Mouse (Mus musculus) limb, embryonic 11.5 days (tissue): ENCODE results near the gene Iffo2. TPM values are rescaled to one million over a fixed set of nuclear protein-coding genes. Genes with fewer than 3 reads are reported as not detected.

ENCODE experiments used
- ATAC-seq: fragments of 200-750 bp; cut with Nextera tagmentation; 2 replicates; pipeline ENCODE4 v1.8.0; 2017; ENCODE audit warnings: low read depth; ENCODE audit not compliant: insufficient number of reproducible peaks, low FRiP score, low TSS enrichment
- DNase-seq: peaks from one replicate; pipeline ENCODE4 v3.0.0-alpha.2; 2015; ENCODE audit warnings: low spot score
- H3K27ac ChIP-seq: fragments of 300-500 bp; sonication (generic); replicated peaks from 2 replicates; pipeline ENCODE4 v1.5.1; 2014; ENCODE audit warnings: low read depth, mild to moderate bottlenecking, low read length
- H3K27me3 ChIP-seq: fragments of 300-500 bp; sonication (generic); 2 replicates; pipeline ENCODE4 v1.6.1; 2014; ENCODE audit warnings: mild to moderate bottlenecking, low read length, mixed read lengths; ENCODE audit not compliant: control insufficient read depth, insufficient read depth
- H3K36me3 ChIP-seq: fragments of 300-500 bp; sonication (generic); 2 replicates; pipeline ENCODE4 v1.6.1; 2014; ENCODE audit warnings: mild to moderate bottlenecking, low read length, moderate library complexity, mixed read lengths; ENCODE audit not compliant: control insufficient read depth, insufficient read depth
- H3K4me1 ChIP-seq: fragments of 300-500 bp; sonication (generic); 2 replicates; pipeline ENCODE4 v1.6.1; 2014; ENCODE audit warnings: low read length, mixed read lengths; ENCODE audit not compliant: control insufficient read depth, insufficient read depth
- H3K4me2 ChIP-seq: fragments of 300-500 bp; sonication (generic); 2 replicates; pipeline ENCODE4 v1.6.1; 2014; ENCODE audit warnings: low read depth, mild to moderate bottlenecking, moderate library complexity; ENCODE audit not compliant: severe bottlenecking
- H3K4me3 ChIP-seq: fragments of 300-500 bp; sonication (generic); 2 replicates; pipeline ENCODE4 v1.5.1; 2014; ENCODE audit warnings: low read depth, low read length
- H3K9ac ChIP-seq: fragments of 300-500 bp; sonication (generic); 2 replicates; pipeline ENCODE4 v1.6.1; 2014; ENCODE audit warnings: mild to moderate bottlenecking, low read length
- H3K9me3 ChIP-seq: fragments of 300-500 bp; sonication (generic); 2 replicates; pipeline ENCODE4 v1.6.1; 2016; ENCODE audit warnings: low read length; ENCODE audit not compliant: control insufficient read depth
- WGBS: fragments of 180-500 bp; shearing (Covaris S2); extraction: QIAGEN DNeasy Blood & Tissue Kit; methylation state at CpG from one replicate; pipeline ENCODE4 v1.1.7; 2014; 5-methylcytosine and 5-hydroxymethylcytosine counted together
- polyA plus RNA-seq: library from polyadenylated mRNA; unstranded; fragments of >200 nt; fragmentation: Nextera tagmentation; extraction: Ambion mirVana; gene quantifications from 2 replicates; pipeline ENCODE4 v1.2.1, GENCODE M21; 2014

Gene Iffo2
- polyA plus RNA-seq, 1 experiment from 2014 or later, result 3.9 TPM

- H3K4me1 ChIP-seq, result peaks cover 24% of the 10 kb centered on the region
- no peak overlapping the region for H3K27ac ChIP-seq
- DNase-seq, result no peak
- H3K9me3 ChIP-seq, result no peaks in the 10 kb centered on the region
- no peak overlapping the region for H3K4me3 ChIP-seq
- H3K27me3 ChIP-seq, result peaks cover 18% of the 10 kb centered on the region
- no peak overlapping the region for H3K4me2 ChIP-seq
- no peak for ATAC-seq
- H3K36me3 ChIP-seq, result no peaks in the 10 kb centered on the region
- no peak overlapping the region for H3K9ac ChIP-seq
- 89% methylated on average over 16 of the region's 16 CpGs for WGBS
Measured at GRCm38 (mm10) chr4:139638356-139638755, 108.0 kb downstream of the Iffo2 start.

- ATAC-seq, result no peak
- no peak overlapping the region for H3K27ac ChIP-seq
Measured at GRCm38 (mm10) chr4:139639801-139640200, 109.5 kb downstream of the Iffo2 start.

GRCm38 (mm10) chr4:139640333-139640732 lies 110.0 kb downstream of the Iffo2 start:
- Histone ChIP-seq H3K4me1 (peaks cover 24% of the 10 kb centered on the region), H3K27me3 (peaks cover 18% of the 10 kb centered on the region), H3K4me2 (0 out of 2 replicates have a peak overlapping the region, but pooled peaks have one; percentile 4), H3K9ac (no peak overlapping the region), H3K36me3 (peaks cover 3% of the 10 kb centered on the region; the same call in 1 of the 2 replicates), H3K4me3 (no peak overlapping the region), H3K9me3 (no peaks in the 10 kb centered on the region), H3K27ac (no peak overlapping the region)
- no peak for ATAC-seq
- 44% methylated on average over 12 of the region's 12 CpGs for WGBS
- DNase-seq, result no peak

More at GRCm38 (mm10) chr4:139639801-139640200, 109.5 kb downstream of the Iffo2 start:
- H3K4me2 ChIP-seq, result 0 out of 2 replicates have a peak overlapping the region, but pooled peaks have one; percentile 4
- H3K4me3 ChIP-seq, result no peak overlapping the region
- peaks cover 24% of the 10 kb centered on the region for H3K4me1 ChIP-seq
- DNase-seq, result peak; percentile 42
- peaks cover 18% of the 10 kb centered on the region for H3K27me3 ChIP-seq
- 9% methylated on average over 12 of the region's 12 CpGs for WGBS
- 0 out of 2 replicates have a peak, but pooled peaks cover 2% of the 10 kb centered on the region for H3K36me3 ChIP-seq
- H3K9ac ChIP-seq, result no peak overlapping the region
- H3K9me3 ChIP-seq, result no peaks in the 10 kb centered on the region

- DNase-seq (no peak), ATAC-seq (no peak)
- peaks cover 3% of the 10 kb centered on the region; the same call in 1 of the 2 replicates for H3K36me3 ChIP-seq
- H3K27me3 ChIP-seq, result peaks cover 18% of the 10 kb centered on the region
- no peak overlapping the region for H3K4me3 ChIP-seq
- no peak overlapping the region for H3K4me2 ChIP-seq
- H3K27ac ChIP-seq, result no peak overlapping the region
- WGBS, result 46% methylated on average over 6 of the region's 6 CpGs
- H3K9me3 ChIP-seq, result no peaks in the 10 kb centered on the region
- peaks cover 24% of the 10 kb centered on the region for H3K4me1 ChIP-seq
- no peak overlapping the region for H3K9ac ChIP-seq
Measured at GRCm38 (mm10) chr4:139640775-139641174, 110.4 kb downstream of the Iffo2 start.

GRCm38 (mm10) chr4:139641829-139642425 lies 111.6 kb downstream of the Iffo2 start:
- Histone ChIP-seq H3K4me2 (peak overlapping the region; percentile 40), H3K4me1 (peaks cover 24% of the 10 kb centered on the region), H3K36me3 (peaks cover 3% of the 10 kb centered on the region; the same call in 1 of the 2 replicates), H3K27me3 (peaks cover 18% of the 10 kb centered on the region), H3K27ac (no peak overlapping the region), H3K9ac (peak overlapping the region; percentile 38; the same call in 1 of the 2 replicates), H3K4me3 (peak overlapping the region; percentile 5; the same call in 1 of the 2 replicates), H3K9me3 (no peaks in the 10 kb centered on the region)
- ATAC-seq, result no peak
- 1% methylated on average over 30 of the region's 30 CpGs for WGBS
- DNase-seq, result peak; percentile 64

GRCm38 (mm10) chr4:139643972-139644371 lies 113.6 kb downstream of the Iffo2 start:
- H3K27ac ChIP-seq, result no peak overlapping the region
- no peak overlapping the region for H3K9ac ChIP-seq
- peaks cover 18% of the 10 kb centered on the region for H3K27me3 ChIP-seq
- H3K4me1 ChIP-seq, result peaks cover 24% of the 10 kb centered on the region
- H3K36me3 ChIP-seq, result peaks cover 3% of the 10 kb centered on the region; the same call in 1 of the 2 replicates
- no peaks in the 10 kb centered on the region for H3K9me3 ChIP-seq
- no peak for ATAC-seq
- DNase-seq, result peak; percentile 92
- 15% methylated on average over 9 of the region's 9 CpGs for WGBS
- H3K4me3 ChIP-seq, result no peak overlapping the region
- no peak overlapping the region for H3K4me2 ChIP-seq

GRCm38 (mm10) chr4:139646916-139647315 lies 116.6 kb downstream of the Iffo2 start:
- no peak overlapping the region for H3K9ac ChIP-seq
- H3K4me1 ChIP-seq, result peaks cover 5% of the 10 kb centered on the region
- 87% methylated on average over 7 of the region's 7 CpGs for WGBS
- no peak overlapping the region for H3K4me3 ChIP-seq
- ATAC-seq (no peak), DNase-seq (no peak)
- H3K27ac ChIP-seq, result no peak overlapping the region
- no peaks in the 10 kb centered on the region for H3K9me3 ChIP-seq
- H3K36me3 ChIP-seq, result peaks cover 3% of the 10 kb centered on the region; the same call in 1 of the 2 replicates
- H3K4me2 ChIP-seq, result no peak overlapping the region
- H3K27me3 ChIP-seq, result peaks cover 9% of the 10 kb centered on the region

GRCm38 (mm10) chr4:139650086-139650743 lies 119.9 kb downstream of the Iffo2 start:
- no peak for ATAC-seq
- Histone ChIP-seq H3K4me1 (no peaks in the 10 kb centered on the region), H3K9me3 (no peaks in the 10 kb centered on the region), H3K9ac (no peak overlapping the region), H3K4me3 (no peak overlapping the region), H3K36me3 (no peaks in the 10 kb centered on the region; the same call in 1 of the 2 replicates), H3K4me2 (no peak overlapping the region), H3K27me3 (no peaks in the 10 kb centered on the region), H3K27ac (no peak overlapping the region)
- WGBS, result 82% methylated on average over 15 of the region's 15 CpGs
- DNase-seq, result no peak
